ENCODE assay signal across 30 mouse cellular contexts in the genomic region with DNA sequence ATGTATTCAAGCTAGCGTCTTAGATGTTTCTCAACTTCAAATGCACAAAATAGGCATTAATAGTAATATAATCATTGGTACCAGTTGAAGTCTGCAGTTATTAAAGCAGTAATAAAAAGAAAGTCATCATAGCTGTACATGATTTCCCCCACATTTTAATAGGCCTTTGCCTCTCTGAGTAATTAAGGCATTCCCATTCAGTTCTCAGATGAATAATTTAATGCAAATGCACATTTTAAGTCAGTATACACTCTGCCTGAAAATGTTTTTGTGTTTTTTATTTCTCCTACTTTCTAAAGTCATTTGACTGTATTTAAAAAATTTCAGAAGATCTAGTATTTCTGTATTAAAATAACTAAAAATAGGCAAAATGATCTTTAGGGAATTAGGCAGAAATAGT.
"Had no signal": no experiment of that assay in that cellular context is flagged by ENCODE, and none has a peak within 500 bp of the region (broad histone marks: within the 10 kb centered on the region; RNA-seq: fewer than 3 reads in every experiment).

No protein-coding gene starts in this region.

- H3K27ac ChIP-seq: left cerebral cortex, adult 2 months; limb, embryonic 10.5 days; limb, embryonic 12.5 days; limb, embryonic 13.5 days; limb, embryonic 15.5 days; liver, embryonic 12.5 days; liver, embryonic 13.5 days; liver, embryonic 14.5 days; liver, embryonic 15.5 days; lung, embryonic 15.5 days; macrophage; midbrain, embryonic 10.5 days; midbrain, embryonic 12.5 days; midbrain, embryonic 13.5 days; midbrain, embryonic 15.5 days had no signal

- H3K9ac ChIP-seq: limb, embryonic 12.5 days; limb, embryonic 13.5 days; limb, embryonic 15.5 days; liver, embryonic 12.5 days; liver, embryonic 13.5 days; liver, embryonic 14.5 days; liver, embryonic 15.5 days; liver, postnatal 0 days; lung, embryonic 14.5 days; lung, embryonic 15.5 days; midbrain, embryonic 12.5 days; midbrain, embryonic 13.5 days; midbrain, embryonic 15.5 days had no signal

- H3K36me3 ChIP-seq: limb, embryonic 10.5 days; limb, embryonic 12.5 days; limb, embryonic 13.5 days; limb, embryonic 15.5 days; liver, embryonic 12.5 days; liver, embryonic 13.5 days; liver, embryonic 15.5 days; lung, embryonic 15.5 days; midbrain, embryonic 10.5 days; midbrain, embryonic 12.5 days; midbrain, embryonic 13.5 days; midbrain, embryonic 15.5 days had no signal

- DNase-seq: liver; liver, embryonic 13.5 days; liver, postnatal 0 days; lung, adult 18-20 months; lung, adult 2 months; lung, postnatal 10 days; lung, postnatal 14 days; lung, postnatal 36 days; lung, postnatal 4 days had no signal

- H3K9me3 ChIP-seq: limb, embryonic 10.5 days; limb, embryonic 12.5 days; limb, embryonic 13.5 days; limb, embryonic 15.5 days; liver, embryonic 12.5 days; liver, embryonic 13.5 days; liver, embryonic 15.5 days; lung, embryonic 15.5 days; megakaryocyte, embryonic 14.5 days; midbrain, embryonic 10.5 days; midbrain, embryonic 12.5 days; midbrain, embryonic 13.5 days; midbrain, embryonic 15.5 days had no signal

- H3K4me3 ChIP-seq: left cerebral cortex, adult 2 months; limb, embryonic 10.5 days; limb, embryonic 12.5 days; limb, embryonic 13.5 days; limb, embryonic 15.5 days; liver, embryonic 12.5 days; liver, embryonic 13.5 days; liver, embryonic 15.5 days; lung, embryonic 15.5 days; megakaryocyte, embryonic 14.5 days; midbrain, embryonic 10.5 days; midbrain, embryonic 12.5 days; midbrain, embryonic 13.5 days; midbrain, embryonic 15.5 days; myocyte had no signal

- H3K4me2 ChIP-seq: limb, embryonic 12.5 days; limb, embryonic 13.5 days; limb, embryonic 15.5 days; liver, embryonic 11.5 days; liver, embryonic 12.5 days; liver, embryonic 13.5 days; liver, embryonic 15.5 days; lung, embryonic 14.5 days; lung, embryonic 15.5 days; midbrain, embryonic 11.5 days; midbrain, embryonic 12.5 days; midbrain, embryonic 13.5 days; midbrain, embryonic 15.5 days had no signal

- H3K27me3 ChIP-seq: limb, embryonic 12.5 days; limb, embryonic 13.5 days; limb, embryonic 15.5 days; liver, embryonic 12.5 days; liver, embryonic 13.5 days; liver, embryonic 15.5 days; lung, embryonic 15.5 days; megakaryocyte, embryonic 14.5 days; midbrain, embryonic 12.5 days; midbrain, embryonic 13.5 days; midbrain, embryonic 15.5 days had no signal

- ATAC-seq: liver, embryonic 12.5 days; liver, postnatal 0 days; lung, postnatal 0 days; midbrain, embryonic 16.5 days had no signal

- H3K4me1 ChIP-seq: limb, embryonic 12.5 days; limb, embryonic 13.5 days; limb, embryonic 15.5 days; liver, embryonic 12.5 days; liver, embryonic 13.5 days; liver, embryonic 15.5 days; lung, embryonic 15.5 days; megakaryocyte, embryonic 14.5 days; midbrain, embryonic 10.5 days; midbrain, embryonic 12.5 days; midbrain, embryonic 13.5 days; midbrain, embryonic 15.5 days had no signal
